Mouse (Mus musculus): Measurements from ENCODE around the gene Ccr3. TPM values are rescaled to one million over a fixed set of nuclear protein-coding genes. Genes with fewer than 3 reads are reported as not detected.
A peak's percentile ranks its signal among the peaks of the same experiment; 100 is the strongest.
"Not testable (repeated sequence)": the region's sequence is repeated elsewhere in the genome, so short reads cannot be mapped to it uniquely, and the experiment has no call there.

Ccr3 gene
- 0.04 TPM in 2 replicates for polyA plus RNA-seq (2012; rRNA removed)

DNA sequence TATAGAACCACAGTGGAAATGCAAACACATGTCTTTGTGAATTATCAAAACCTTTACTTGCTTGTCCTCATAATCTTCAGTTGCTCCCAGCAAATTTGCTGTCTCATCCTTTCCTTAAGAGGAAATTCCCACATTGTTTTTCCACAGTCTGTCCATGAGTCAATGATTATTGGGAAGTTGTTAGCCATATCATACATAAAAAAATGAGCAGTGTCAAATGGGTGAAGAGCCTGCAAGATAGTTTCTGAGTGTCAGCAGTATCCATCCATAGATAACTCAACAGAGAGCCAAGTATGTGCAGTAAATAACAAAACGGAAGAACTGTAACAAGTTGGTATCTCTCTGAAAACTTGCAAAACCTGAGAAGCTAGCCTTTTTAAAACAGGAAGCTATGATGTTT lies at the start of gene Ccr3:
Gene Ccr3 (plus strand): TSS at position 301 of the 400 bp plus-strand sequence.
- no peak for DNase-seq (ENCODE audit: extremely low spot score in 1 of 2, low spot score in 1 of 2)

DNA sequence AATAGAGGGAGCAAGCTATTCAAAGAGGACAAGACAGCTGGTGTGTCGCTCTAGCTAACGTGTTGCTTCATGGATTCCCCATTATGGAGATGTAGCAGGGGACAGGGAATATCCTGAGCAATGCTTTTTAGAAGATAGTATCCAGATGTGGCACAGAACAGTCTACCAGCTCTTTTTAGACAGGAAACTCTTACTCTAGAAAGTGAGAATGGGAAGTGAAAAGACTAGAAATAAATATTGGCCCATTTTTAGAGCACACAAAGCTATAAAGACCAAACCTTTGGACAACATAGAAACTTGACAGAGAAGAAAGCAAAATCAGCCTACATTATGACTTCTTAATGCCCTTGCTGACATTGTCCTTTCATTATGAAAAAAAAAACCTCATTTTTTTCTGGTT lies 46.1 kb upstream of the Ccr3 start:
- no peak for DNase-seq (ENCODE audit: extremely low spot score in 1 of 2, low spot score in 1 of 2)

DNA sequence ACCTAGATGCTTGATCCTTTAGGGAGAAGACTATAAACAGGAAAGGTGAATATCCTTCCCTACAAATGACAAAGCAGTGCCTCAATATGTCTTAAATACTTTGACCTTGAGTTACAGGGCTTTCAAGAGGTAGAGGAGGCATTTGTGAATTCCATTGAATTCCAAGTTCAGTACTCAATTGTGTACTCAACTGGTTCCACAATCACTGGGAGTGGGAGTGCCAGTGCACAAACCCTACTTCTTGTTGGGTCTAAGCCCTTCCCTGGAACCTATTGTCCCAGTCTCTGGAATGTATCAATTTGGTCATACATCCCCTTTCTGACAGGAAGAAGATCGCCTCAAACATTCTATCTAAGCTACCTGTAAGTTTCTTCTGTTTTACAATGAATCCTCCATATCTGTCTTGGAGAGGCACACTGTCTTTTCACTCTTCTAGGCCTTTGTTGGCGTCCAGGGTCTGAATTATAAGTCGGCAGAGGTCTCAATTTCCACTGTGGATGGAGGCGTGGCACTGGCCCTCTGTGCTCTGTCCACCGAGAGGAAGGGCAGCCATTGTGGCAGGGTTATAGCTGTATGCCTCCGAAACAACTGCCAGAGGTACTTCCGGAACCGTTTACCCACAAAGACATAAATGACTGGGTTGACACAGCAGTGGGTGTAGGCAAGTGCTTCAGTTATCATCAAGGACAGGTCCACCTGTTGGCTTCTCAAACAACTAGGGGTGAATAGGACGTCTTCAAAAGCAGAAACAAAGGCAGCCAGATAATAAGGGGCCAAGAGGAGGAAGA lies 44.7 kb upstream of the Ccr3 start:
- no peak for DNase-seq (ENCODE audit: extremely low spot score in 1 of 2, low spot score in 1 of 2)

DNA sequence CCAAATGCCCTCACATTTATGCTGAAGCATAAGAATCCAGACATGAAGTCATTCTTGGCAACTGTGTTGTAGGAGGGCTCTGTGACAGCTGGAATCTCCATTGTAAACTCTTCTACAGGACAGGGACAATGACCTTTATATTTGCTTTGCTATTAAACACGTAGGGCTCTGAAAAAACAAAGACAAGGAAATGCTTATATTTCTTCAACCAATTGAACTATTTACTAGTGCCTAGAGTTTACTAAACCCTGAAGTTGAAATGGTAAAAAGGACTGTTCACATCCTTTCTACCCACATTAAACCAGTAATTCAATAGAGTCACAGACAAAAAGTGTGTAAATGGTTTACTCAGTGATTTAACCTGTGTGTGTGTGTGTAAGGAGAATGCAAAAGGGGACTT lies 43.5 kb upstream of the Ccr3 start, which contains the start of gene Ccr1l1:
Gene Ccr1l1 (minus strand): TSS at position 101 of the 400 bp plus-strand sequence.
- no peak for DNase-seq (ENCODE audit: extremely low spot score in 1 of 2, low spot score in 1 of 2)

DNA sequence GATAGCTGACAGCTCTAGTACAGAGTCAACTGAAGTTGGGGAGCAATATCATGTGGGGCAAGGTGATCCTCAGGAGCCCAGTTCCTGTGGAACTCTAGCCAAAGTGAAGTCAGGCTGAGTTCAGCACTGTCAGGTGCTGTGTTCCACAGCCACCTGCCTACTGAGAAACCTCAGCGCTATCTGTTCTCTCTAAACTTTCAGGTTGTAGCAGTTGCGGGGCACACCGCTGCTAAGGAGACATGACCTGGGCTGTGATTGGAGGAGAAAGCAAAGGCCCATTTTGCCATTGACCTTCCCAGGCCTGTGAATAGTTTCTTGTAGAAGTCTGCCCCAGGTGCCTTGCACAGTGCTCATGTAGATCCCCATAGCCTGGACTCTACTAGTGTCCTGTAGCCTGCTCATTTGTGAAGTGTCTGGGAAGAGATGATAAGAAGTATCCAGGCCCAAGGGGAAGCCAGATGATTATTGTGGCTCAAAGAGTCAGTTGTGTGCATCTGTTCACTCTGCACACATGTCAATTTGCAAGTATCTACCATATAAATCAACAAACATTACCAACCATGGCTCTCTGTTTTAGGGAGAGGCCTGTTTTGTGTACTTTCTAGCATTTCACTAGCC lies 40.8 kb upstream of the Ccr3 start:
- DNase-seq (ENCODE audit: extremely low spot score in 1 of 2, low spot score in 1 of 2) = not testable (repeated sequence)

DNA sequence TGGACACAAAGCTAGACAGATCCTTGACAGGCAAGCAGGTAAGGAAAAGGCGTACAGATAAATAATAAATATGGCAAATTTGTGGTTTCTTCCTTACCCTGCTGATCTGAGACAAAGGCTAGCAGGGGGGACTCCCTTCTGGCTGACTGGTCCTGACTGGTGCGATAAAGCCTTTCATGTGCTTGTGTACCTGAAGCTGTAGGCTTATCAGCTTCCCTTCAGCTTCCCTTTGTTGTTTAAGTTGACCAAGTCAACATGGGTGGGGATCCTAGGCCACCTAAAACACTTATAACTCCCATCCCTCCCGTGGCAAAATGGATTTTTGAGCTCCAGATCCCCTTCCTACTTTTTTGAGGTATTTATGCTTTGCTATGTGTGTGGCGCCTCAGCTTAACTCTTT lies 39.9 kb upstream of the Ccr3 start:
- no peak for DNase-seq (ENCODE audit: extremely low spot score in 1 of 2, low spot score in 1 of 2)

DNA sequence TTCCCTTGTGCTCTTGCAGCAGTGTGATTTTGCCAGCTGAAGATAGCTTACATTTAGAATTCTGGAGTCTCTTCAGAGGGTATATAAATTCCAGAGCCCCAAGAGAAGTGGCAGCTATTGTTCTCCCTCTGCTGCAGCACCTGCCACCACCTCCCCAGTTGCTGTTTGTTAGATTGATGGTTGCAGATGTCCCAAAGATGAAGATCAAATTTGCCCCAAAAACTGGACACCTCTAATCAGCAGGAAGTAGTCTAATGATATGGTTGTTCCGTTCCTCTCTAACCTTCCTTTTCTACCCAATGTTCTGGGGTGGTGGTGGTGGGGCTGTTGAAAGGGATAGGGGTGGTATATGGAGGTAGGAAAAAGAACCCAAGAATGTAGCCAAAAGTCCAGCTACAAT lies 39.1 kb upstream of the Ccr3 start:
- no peak for DNase-seq (ENCODE audit: extremely low spot score in 1 of 2, low spot score in 1 of 2)

DNA sequence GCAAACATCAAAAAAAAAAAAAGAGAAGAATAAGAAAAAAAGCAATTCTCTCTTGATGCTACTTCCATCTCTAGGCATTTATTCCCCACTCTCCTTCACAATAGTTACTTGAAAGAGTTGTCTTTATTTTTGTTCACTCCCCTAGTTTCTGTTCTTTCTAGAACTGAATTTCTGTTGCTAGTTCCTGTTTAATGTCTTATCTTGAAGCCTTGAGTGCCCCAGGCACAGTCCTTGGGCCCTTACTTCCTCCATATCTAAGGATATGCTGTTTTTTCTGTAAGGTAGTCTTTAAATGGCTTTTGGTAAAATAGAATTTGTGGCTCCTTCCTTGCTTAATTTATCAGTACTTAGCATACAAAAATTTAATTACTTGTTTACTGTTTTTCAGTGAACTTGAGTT lies 36.8 kb upstream of the Ccr3 start:
- no peak for DNase-seq (ENCODE audit: extremely low spot score in 1 of 2, low spot score in 1 of 2)

DNA sequence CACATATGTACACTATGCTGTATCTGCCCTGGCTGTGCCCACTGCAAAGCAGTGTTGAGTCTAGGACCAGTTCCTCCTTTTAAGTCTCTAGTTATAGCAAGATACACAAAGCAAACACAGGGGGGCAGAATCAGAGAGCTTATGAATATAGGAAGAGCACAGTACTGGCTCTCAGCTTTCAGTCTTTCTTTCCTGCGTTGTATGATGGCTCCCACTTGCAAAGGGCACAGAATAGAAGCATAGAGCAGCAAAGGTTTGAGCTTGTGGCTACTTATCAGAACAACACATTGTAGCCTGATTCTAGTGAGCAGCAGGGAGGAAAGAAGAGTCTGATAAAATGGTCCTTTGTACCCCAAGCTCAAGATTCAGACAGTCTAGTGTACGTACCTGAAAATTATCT lies 35.6 kb upstream of the Ccr3 start:
- DNase-seq (ENCODE audit: extremely low spot score in 1 of 2, low spot score in 1 of 2) = peak in 1 of 2 experiments; percentile 38

DNA sequence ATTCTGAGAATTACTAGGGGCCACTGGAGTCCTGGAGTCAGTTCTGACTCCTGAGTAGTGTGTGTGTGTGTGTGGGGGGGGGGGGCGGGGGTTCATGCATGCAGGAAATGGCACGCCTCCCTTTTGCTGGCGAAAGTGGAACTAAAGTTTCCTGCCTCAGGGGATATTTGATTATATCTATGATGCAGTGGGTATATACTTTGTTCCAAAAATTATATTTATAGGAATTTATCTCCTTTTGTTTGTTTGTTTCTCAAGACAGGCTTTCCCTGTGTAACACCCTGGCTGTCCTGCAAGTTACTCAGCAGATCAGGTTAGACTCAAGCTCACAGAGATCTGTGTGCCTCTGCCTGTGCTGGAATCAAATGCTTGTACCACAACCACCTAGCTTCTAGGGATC lies 32.1 kb upstream of the Ccr3 start:
- DNase-seq (ENCODE audit: extremely low spot score in 1 of 2, low spot score in 1 of 2) = no peak

DNA sequence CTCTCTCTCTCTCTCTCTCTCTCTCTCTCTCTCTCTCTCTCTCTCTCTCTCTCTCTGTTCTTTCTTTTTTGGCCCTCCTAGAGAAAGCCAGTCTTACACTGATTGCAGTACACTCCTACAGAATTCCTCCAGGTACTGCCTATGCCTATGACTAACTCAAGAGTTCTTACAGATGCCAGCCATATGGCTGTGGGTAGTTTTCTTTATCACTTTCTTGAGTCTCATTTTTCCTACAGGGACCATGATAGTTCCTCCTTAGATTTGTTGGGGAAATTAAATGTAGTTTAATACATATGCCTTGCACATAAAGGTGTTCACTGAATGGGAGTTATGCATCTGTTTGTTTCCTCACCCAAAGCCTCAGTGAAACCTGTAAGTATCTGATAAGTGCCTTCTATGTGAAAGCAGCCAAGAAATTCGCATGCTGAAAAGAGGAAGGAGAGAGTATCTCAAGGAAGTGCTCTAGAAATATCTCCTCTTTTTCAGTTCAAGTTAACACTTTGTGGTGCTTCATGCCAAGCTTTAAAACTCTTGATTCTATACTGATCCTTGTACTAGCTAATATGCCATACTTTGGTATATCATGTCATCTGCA lies 30.4 kb upstream of the Ccr3 start:
- DNase-seq (ENCODE audit: extremely low spot score in 1 of 2, low spot score in 1 of 2) = peak; percentile 29 to 65

DNA sequence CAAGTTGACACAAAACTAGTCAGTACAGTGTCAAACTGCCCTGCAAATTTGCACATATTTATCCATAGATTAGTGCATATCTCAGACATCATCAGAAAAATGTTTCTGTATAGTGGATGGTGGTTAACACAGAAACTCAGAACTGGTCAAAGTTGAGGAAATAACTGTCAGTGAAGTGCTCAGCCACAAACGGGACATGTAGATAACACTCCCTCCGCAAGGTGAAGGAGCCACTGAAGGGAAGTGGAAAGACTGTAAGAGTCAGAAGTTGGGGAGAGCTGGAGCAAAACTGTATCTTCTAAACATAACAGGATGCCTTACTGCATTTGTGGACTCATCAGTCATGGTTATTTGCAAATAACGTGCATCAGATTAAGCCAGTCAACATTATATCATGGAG lies 24.1 kb upstream of the Ccr3 start:
- DNase-seq (ENCODE audit: extremely low spot score in 1 of 2, low spot score in 1 of 2) = no peak

DNA sequence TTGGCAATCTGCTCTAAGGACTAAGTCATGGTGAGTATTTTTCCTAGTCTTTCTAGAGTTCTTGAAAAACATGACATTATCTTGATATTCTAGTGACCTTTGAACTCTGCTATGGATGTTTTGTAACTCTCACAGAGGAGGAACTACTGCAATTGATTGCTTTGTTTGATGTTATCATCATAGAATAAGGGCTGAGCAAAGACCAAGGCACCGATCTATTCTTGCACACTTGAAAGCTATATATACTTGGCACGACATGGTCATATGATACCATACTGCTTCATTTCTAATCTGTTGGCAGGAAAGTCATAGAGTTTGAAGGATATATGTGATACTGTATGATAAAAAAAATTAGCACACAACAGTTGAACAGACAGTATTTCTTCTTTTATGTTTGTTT lies 22.0 kb upstream of the Ccr3 start:
- DNase-seq (ENCODE audit: extremely low spot score in 1 of 2, low spot score in 1 of 2) = no peak

DNA sequence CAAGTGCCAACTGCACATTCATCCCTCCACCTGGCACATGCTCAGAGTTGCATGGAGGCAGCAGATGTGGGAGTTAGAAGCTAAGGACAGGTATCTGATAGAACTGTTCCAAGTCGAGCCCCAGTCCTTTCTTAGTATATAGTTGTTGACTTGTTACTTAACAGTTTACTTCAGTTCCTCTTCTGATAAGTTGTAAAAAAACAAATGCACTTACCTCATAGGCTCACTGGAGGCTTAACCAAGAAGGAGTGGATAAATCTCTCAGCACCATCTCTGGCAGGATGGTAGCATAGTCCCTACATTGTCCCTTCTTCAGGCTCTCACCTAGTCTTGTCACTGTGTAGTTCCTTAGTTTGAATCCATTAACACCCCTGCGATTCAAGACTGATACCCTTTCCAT lies 9.1 kb upstream of the Ccr3 start:
- DNase-seq (ENCODE audit: extremely low spot score in 1 of 2, low spot score in 1 of 2) = no peak

DNA sequence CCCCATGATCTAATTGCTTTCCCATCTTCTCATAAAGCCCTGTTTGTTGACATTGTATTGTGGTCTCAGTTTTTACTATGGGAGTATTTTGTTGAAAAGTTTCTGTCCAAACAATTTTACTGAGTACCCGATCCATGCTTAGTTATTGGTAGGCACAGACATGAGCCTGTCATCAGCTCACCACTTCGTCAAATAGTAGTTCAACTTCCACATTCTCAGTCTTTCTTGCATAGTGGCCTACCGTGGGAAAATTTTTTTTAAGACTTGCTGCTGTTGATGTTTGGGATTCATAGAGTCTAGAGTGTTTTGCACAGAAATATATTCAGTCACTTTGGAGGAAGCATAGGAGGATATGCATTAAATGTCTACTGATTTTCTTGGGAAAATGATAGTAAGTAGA lies 8.5 kb upstream of the Ccr3 start:
- no peak for DNase-seq (ENCODE audit: extremely low spot score in 1 of 2, low spot score in 1 of 2)

DNA sequence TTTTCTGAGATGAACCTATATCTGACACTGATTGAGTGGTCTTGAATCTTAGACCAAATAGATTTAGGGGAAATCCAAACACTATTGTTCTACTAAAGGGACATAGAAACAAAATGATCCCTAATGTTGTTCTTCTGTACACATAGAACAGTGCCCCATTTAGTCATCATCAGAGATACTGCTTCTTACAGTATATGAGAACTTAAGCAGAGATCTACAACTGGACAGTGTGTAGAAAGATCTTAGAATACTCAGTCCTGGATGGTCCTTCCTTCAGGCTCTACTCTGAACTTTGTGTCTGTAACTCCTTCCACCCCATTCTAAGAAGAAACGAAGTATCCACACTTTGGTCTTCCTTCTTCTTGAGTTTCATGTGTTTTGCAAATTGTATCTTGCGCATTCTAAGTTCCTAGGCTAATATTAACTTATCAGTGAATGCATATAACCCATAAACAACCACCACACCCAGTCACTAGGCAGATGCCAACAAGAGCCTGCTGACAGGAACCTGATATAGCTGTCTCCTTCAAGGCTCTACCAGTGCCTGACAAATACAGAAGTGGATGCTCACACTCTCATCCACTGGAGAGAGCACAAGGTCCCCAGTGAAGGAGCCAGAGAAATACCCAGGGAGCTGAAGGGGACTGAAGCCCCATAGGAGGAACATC lies 6.7 kb upstream of the Ccr3 start:
- DNase-seq (ENCODE audit: extremely low spot score in 1 of 2, low spot score in 1 of 2) = no peak

DNA sequence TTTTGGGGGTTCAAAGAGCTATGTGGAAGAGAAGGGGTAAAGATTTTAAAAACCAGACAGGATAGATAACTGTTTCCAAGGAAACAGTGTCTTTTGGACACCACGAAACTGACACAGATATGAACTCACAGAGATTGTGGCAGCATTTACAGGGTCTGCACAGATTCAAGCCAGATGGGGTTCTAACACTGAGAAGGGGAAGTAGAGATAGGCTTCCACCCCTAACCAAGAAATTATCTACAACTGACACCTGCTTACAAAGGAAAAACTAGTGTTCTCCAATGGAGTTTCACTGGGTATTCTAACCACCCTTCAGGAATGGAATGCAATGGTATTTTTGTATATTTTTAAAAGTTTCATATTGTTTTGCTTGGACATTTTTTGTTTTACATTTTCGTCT lies 5.7 kb upstream of the Ccr3 start:
- no peak for DNase-seq (ENCODE audit: extremely low spot score in 1 of 2, low spot score in 1 of 2)

DNA sequence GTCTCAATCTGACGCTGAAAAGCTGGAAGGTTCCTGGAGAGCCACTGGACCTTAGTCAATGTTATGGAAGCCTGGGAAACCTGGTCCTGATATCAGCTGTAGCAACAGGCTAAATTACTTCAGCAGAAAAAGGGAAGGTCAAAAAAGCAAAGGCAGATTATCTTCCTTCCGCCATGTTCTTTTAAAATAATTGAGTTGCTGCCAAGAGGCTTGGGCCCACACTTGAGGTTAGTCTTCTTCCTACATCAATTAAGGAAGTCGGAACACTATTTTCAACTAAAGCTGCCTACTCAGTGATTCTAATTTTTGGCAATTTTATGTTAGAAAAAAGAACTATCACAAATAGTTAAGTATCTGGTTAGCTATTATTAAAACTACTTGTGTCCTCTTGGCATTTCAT lies 1.9 kb upstream of the Ccr3 start:
- DNase-seq (ENCODE audit: extremely low spot score in 1 of 2, low spot score in 1 of 2) = no peak

DNA sequence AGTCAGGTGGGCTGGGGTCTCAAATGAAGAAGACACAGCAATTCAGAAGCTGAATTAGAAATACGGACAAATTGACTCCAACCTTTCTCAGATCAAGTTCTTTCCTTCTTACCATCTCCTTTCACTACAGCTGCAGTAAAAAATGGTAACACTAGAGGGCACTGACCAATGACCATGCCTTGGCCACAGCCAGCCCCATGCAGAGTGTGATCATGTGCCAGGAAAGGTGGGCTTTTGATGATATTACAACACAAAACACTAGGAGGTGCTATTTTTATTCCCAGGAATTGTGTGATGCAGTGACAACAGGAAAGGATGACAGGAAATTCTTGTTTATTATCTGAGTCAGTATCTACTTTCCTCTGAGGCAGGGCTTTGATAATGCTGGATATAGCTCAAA lies 11.6 kb downstream of the Ccr3 start:
- DNase-seq (ENCODE audit: extremely low spot score in 1 of 2, low spot score in 1 of 2) = no peak

DNA sequence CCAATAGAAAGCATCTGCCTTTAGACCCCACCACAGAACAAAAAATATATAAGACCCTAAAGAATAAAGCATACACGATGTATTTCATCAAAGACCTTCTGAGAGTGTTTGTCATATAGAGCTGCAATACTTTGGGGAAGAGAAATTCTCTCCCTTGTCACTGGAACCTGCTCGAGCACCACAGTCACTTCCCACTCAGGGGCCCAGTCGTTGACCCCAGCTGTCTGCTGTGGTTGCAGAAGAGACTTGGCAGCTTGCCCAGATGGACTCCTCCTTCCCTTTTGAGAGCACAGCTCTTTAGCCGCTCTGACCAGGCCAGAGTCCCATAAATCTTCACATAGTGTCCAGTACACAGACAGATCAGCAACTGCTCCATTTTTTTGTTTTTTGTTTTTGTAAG lies 15.9 kb downstream of the Ccr3 start:
- peak in 1 of 2 experiments; percentile 39 for DNase-seq (ENCODE audit: extremely low spot score in 1 of 2, low spot score in 1 of 2)

DNA sequence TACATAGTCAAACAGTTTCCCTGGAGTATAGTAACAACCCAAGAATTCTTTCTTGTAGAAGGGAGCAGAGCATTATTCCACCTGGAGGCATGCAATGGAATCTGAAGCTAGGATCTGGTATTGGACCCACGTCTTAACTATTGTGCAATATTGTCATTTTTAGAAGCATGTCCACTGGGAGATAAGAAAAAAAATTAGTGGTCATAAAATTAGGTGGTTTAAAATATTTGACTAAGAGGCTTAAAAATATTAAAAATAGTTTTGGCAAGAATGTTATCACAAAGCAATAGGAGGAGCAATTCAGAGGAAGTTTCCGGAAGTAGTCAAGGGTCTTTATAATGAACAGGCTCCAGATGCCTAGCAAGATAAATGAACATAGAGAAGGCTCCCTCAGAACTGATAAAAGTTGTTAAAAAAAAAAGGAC lies 16.4 kb downstream of the Ccr3 start:
- DNase-seq (ENCODE audit: extremely low spot score in 1 of 2, low spot score in 1 of 2) = no peak
